Mouse (Mus musculus) thymus, postnatal 0 days (tissue): ENCODE measurements around the gene Nup54. TPM values are rescaled to one million over a fixed set of nuclear protein-coding genes. Genes with fewer than 3 reads are reported as not detected.

ENCODE experiments used
- DNase-seq: peaks from one replicate; pipeline ENCODE4 v3.0.0-alpha.2; 2015; ENCODE audit warnings: low spot score
- polyA plus RNA-seq: library from polyadenylated mRNA; unstranded; fragments of >200 nt; fragmentation: Nextera tagmentation; extraction: Ambion mirVana; gene quantifications from 2 replicates; pipeline ENCODE4 v1.2.1, GENCODE M21; 2015

The Nup54 gene
- polyA plus RNA-seq, 1 experiment from 2014 or later: 44.2 TPM

DNA sequence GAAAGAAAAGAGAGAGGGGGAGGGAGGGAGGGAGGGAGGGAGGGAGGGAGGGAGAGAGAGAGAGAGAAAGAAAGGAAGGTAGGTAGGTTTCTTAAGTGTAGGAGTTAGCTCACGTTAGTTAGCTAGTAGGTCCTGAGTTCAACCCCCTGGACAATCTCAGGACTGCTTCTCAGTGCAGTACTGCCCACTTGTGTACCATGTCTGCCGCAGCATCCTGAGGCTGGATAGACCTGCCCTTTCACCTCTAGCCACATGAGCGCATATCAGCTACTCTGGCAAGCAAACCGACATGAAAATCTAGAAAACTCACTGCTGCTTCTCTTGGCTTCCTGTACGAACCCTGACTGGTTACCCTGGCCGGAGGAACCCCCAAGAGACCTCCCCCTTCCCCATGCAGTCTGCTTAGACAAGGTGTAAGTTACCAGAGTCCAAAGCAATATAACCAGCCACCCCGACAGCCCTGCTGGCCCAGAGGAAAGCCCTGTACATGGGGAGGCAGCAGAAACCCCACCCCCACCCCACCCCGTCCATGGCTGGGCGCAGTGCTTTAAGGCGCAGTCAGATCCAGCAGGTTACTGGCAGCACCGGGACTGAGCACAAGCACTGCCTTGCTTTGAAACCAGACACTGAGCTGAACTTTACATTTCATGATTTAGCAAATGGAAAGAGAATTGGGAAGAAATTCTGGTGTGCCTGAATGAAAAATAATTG lies 21.6 kb downstream of the Nup54 start:
- DNase-seq: no peak

DNA sequence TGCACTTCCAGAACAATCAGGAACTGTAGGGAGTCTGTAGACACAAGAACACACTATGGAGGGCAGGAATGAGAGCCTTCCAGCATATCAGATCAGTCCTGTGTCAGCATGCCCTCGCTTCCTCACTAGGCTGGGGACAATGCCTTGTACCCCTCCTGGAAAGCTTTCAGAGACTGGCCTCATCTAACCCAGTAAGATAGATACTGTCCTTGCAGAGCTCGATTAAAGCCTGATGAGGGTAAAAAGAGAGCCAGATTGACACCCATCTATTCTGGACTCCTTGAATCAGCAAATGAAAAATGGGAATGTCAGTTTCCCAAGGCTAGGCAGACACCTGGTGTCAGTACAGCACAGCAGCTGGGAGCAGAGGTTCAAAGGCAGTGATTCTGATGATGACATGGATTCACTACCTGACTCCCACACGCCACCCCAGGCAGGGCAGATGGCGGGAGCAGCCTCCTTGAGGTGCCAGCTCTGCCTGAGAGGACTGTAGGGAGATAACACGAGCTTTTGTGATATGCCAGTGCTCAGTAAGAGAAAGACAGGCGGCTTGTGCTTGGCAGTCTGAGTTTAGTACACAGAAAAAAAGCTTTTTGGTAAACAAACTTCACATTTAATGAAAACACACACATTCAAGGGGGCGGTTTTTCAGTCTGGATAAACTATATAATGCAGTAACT lies 23.4 kb downstream of the Nup54 start:
- no peak for DNase-seq

DNA sequence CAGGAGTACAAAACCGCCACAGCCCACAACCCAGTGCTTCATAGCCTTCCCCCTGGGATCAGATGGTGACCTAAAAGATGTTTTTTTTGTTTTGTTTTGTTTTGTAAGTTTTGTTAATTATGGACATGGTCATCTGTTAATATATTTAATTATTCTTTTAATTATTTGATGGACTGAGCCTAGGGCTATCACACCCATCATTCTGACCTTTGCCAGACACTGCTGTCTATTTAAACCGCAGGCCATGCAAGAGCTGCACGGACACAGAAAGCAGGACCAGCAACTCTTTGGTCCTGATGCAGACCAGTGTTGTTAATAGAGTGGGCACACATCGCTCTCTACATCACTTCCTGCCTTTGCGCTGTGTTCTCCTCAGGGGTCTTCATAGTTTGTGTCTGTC lies 24.5 kb downstream of the Nup54 start:
- no peak for DNase-seq

DNA sequence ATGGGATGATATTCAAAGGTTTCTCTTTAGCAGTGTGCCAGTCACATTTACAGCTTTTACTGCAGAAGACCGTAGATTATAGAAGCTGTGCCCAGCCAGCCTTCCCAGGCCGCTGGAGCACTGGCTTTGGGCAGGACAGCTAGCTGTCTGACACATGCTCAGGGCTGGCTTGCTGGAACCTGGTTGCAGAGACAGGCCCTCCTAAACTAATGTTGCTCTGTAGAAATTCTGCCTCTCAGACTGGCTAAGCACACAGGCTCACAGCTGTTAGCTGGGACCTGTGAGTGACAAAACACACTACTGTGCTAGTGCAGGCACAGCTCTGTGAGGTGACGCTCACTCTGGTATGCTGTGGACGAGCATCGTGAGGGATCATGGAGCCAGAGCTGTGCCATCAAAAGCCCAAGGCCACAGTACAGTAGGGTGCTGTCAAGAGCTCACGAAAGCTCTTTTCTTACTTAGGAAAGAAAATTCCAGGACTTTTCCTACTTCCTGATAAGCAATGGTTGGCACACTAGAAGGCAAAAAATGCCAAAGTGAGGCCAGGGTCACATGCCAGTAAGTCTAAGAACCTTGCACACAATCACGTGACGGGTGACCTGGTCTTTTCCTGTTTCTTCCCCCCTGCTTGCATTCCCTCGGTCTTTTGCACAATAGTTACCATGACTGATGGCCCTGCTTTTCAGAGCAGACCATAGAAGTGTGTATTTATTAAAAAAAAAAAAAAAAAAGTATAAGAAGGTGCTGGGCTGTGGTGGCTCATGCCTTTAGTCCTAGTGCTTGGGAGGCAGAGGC lies 25.5 kb downstream of the Nup54 start:
- no peak for DNase-seq

DNA sequence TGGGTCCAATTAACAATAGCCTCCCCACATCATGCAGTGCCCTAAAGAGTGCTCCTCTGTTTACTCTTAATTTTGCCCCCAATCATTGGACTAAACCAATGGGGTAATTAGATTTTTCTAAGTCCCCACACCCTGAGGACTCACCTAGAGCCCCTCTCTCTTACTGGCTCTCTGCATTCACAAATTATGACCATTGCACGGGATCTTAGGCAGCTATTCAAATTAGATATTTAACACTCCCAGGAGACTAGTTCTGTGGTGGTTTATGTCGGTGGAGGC lies 30.7 kb downstream of the Nup54 start:
- no peak for DNase-seq

DNA sequence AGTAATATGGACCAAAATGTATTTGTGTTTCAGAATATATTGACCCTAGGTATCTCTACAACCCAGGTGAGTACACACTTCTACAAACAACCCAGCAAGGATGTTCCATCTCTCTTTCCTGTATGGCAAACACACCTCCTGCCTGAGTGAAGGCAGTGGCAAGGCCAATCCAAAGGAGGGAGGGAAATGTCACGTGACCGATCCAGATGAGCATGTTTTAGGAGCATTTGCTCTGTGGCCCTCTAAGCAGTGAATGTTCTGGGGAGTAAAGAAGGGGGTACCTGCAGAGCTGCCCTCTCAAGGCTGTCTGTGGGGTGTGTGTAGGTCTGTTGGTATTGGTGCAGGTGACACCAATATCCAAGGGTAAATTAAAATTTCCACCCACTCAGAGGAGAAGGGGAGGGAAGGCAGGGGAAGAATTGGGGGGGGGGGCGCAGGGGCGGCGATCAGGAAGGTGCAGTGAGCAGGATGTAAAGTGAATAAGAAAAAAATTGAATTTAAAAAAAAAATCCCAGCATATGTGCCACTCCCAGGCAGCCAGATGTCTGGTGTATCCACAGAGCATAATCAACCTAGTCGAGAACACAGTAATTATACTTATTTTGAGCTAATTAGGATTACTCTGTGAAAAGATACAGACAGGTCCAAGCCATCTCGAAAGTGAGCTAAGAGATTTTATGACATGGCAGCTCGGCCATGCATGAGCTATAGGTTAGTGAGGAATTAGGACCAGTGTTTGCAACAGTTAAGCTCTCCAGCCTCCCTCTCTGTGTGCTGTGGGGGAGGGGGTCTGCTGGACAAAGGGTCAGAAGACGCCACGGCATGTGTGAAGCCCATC lies 31.2 kb downstream of the Nup54 start:
- DNase-seq: no peak

DNA sequence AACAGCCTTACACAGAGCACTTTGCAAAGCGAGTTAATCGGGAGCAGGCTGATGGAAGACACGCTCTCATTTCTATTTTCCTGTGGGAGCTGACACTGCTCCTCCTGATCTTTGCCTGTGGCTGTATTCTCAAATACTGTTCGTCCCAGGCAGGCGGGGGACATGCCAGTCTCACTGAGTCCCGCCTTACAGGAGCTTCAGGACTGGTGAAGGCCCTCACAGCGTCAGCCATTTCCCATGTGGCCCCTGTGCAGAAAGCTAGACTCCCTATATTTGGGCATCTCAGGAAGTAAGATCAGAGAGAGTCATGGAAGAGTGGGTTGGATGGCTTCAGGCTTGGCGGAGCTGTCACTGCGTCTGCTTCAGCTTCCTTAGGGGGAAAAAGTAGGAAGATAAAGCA lies 32.2 kb downstream of the Nup54 start:
- no peak for DNase-seq

DNA sequence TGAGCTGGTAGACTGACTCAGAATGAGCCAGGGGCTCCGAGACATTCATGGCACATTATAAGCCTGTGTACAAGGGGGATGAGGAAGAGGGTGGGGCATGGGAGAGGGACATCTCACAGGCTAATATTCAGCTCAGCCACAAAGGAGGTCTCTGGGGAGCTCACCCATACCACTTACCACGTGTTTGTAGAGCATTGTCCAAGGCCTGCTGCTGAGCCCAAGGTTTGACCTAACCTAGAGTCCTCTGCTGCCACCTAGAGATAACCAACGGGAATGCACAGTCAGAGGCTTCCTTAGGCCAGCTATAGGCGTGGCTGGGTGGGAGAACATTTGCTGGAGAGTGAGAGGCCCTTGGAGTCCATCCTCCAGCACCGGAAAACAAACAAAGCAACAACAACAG lies 36.9 kb downstream of the Nup54 start:
- DNase-seq: peak; percentile 69

DNA sequence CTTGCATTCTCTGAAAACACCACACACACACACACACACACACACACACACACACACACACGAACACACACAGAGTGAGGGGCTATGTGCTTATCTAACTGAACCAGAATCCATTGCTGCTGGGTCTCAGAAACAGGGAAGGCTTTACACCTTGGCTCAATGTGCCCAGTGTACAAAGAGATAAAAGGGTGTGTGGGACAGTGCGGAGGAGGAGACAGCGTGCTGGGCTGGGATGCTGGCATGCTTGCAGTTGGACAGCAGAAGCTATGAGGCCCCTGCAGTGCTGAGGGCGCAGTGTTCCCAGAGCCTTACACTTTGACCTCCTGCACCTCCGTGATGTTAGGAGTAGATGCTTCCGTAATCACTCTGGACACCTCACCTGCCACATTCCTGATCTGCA lies 38.5 kb downstream of the Nup54 start:
- DNase-seq: no peak

DNA sequence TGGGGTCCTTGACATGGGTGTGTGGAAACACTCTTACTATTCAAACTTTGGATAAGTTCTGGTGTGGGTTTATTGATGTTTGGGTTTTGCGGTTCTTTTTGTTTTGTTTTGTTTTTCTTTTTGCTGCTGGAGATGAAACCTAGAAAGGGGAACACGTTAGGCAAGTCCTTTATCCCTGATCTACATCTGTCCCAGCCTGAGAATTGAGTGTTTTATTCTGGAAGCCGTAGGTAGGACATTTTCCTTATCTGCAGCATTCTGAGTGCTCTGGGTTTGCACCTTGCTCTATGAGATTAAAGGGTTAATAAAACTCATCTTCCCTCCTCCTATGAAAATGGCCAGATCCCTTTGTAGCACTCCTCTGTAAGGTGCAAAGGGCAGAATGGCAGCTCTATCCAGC lies 39.3 kb downstream of the Nup54 start:
- DNase-seq: no peak

DNA sequence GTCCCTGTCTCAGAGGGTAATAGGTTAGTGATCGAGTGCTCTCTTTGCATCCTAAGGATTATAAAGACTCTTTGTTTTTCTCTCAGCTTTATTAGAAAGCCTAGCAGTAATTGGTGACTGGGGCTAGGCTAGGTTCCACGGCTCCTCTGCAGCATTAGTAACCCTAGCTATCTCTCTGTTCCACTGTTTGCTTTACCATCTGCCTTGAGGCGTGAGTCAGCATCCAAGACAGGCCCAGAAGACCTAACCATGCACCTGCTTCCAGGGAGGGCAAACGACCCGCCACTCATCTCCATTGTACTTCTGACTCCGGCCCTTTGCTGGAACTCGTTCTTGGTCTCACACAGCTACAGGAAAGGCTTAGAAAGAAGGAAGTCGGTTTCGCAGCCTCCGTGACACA lies 41.2 kb downstream of the Nup54 start:
- DNase-seq: no peak

DNA sequence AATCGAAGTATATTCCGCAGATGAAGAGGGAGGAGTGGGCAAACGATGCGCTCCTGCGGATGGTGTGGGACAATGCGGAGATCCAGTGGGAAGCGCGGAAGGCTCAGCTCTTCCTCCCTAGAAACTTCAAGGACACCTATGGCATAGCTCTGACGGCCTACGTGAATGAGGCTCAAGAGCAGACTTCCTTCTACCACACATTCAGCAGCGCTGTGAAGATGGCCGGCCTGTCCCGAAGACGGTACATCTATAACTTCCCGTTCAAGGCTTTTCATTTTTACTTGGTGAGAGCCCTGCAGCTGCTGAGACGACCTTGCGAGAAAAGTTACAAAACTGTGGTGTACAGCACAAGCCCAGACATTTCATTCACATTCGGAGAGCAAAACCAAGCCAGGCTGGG lies 42.5 kb downstream of the Nup54 start:
- DNase-seq: no peak

DNA sequence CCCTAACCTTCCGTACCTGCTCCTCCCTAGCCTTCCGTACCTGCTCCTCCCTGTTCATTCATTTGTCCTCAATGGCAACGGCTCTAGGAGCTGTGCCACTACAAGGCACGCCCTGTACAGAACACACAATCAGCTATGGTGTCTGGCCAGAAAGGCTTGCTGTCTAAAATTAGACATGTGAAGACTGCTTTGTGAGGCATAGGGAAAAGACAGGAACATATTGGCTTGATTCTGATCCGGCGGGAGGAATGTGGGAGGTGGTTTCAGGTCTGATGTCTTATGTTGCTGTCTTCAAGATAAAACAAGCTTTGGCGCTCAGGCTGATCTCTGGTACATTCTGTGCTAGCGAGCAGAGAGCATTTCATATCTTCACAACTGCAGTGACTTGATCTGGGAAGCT lies 44.4 kb downstream of the Nup54 start:
- no peak for DNase-seq

DNA sequence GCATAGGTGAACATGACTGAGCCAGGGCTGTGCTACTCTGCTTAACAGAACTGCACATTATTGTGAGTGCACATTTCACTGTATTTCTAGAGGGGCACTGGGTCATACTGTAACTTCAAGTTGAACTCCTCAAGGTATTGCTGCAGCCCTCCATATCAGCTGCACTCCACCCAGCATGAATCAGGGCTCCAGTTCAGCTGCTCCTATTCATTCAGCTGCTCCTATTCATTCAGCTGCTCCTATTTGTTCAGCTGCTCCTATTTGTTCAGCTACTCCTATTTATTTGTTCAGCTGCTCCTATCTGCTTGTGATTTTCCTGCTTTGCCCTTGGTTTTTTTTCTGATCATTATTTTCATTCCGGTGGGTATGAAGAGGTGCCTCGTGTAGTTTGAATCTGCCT lies 45.0 kb downstream of the Nup54 start:
- DNase-seq: no peak

DNA sequence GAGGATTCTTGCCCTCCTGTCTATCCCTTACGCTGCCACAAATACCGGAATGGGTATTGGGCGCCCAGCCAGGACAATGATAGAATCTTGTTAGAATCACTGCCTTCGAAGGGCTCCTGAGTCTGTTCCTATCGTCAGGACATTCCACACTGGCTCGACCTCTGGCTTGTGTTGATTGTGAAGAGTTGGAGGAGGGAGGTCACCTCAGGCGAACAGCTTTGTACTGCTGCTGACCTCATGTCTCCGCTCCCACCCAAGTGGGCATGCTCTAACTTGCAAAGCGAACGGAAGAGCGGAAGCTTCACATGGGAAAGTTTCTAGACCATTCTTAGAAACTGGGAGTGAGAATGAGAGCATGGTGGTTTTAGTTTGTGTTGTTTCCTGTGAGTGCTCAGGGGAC lies 47.6 kb downstream of the Nup54 start:
- DNase-seq: no peak

DNA sequence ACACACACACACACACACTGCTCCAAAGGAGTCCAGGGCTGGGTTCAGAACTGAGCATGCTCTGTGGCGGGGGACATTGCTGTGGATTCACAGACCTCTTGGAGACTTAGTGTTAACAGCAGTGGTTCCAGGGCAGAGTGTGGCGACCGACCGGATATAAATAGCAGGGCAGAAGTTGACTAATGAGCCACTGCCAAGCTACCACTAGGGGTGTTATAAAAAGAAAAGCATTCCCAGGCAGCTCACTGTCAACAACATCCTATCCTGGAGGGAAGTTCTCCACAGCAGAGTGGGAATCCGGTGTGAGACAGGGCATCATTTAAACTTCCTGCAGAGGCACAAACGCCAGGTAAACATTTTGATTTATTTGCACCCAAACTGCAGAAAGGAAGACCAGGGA lies 48.4 kb downstream of the Nup54 start:
- DNase-seq: no peak

DNA sequence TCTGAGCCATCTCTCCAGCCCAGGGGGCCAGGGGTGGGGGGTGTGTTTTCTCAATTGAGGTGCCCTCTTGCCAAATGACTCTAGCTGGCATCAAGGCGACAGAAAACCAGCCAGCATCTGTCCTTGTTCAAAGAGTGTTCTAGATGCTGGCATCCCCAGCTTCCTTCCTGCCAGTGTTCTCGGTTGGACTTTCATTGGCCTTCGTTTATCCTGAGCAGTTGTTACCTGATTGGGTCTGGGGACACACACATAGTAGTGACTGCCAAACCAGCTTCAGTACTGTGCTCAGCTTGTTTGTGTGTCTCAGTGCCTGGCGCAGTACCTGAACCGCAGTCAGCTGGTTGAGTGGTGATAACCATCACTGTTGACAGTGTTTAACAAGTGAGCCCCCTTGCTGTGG lies 48.9 kb downstream of the Nup54 start:
- DNase-seq: no peak

DNA sequence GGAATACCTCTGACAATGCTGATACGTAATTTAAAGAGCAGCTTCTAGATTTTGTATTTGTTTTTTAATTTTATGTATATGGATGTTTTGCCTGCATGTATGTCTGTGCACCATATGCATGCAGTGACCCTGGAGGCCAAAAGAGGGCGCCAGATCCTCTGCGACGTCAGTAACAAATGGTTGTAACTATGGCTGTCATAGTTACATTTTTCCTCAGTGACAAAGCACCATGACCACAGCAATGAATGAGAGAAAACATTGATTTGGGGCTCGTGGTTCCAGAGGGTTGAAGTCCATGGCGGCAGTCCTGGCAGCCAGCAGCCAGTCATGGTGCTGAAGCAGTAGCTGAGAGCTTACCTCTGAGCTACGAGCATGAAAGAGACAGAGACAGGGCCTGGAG lies 50.2 kb downstream of the Nup54 start:
- DNase-seq: peak; percentile 48

DNA sequence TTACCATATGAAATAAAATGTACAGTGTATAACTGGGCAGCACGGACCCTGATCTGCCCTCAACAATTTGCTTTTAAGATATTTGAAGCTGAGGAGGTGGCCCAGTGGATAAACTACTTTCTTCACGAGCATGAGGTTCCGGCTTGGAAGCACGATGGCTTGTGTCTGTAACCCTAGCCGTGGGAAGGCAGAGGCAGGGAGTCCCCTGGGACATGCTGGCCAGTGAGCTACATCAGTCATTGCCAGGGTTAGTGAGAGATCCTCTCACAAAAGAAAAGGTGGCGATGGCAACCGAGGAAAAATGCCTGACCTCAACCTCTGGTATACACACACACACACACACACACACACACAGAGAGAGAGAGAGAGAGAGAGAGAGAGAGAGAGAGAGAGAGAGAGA lies 51.3 kb downstream of the Nup54 start:
- no peak for DNase-seq

DNA sequence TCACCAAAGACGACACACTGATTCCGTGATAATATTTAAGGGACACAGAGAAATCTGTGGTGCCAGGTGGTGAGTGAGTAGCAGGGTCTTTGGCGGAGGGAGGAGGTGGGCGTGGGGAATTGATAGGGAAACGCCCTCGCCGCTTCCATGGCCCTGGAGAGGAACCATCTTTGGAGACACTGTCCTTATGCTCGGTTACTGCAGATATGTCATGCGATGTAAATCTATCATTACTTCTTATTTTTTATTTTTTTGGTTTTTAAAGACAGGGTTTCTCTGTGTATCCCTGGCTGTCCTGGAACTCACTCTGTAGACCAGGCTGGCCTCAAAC lies 52.7 kb downstream of the Nup54 start:
- no peak for DNase-seq

DNA sequence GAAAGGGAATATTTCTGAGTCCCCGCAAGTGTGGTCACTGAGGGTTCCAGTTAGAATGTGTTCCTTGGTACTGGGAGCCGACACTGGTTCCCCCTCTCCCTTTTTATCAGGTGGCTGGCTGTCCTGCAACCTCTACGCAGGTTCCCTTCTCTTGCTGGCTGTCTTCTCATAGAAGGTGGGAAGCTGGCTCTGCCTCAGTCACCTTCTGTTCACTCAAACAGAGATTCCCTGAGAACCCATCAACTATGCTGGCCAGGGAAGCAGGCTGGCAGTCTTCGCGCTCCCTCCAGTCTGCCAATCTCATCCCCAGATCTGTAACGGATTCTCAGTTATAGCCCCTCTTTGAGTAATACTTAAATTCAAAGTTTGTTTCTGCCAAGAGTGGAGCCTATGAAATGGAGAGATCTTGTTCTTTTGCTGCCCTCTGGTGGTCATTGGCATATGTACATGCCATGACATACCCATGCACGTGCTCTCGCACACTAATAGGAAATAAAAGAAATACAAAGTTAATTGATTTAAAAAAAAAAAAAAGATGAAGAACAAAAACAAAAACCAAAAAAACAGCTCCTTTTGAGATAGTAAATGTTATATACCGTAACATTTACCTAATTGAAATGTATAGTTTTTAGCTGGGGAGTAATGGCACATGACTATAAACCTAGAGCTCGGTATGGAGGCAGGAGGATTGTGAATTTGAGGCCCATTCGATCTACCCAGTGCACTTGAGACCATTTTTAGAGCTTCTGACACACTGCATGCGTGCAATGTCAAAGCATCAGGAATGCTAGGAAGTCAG lies 53.3 kb downstream of the Nup54 start:
- DNase-seq: peak; percentile 78
